Mouse (Mus musculus): ENCODE measurements around the gene Slc5a5. TPM values are rescaled to one million over a fixed set of nuclear protein-coding genes. Genes with fewer than 3 reads are reported as not detected.
"Not testable (repeated sequence)": the region's sequence is repeated elsewhere in the genome, so short reads cannot be mapped to it uniquely, and the experiment has no call there.

Slc5a5 gene
- polyA plus RNA-seq, 1 experiment, result 1.3 TPM

DNA sequence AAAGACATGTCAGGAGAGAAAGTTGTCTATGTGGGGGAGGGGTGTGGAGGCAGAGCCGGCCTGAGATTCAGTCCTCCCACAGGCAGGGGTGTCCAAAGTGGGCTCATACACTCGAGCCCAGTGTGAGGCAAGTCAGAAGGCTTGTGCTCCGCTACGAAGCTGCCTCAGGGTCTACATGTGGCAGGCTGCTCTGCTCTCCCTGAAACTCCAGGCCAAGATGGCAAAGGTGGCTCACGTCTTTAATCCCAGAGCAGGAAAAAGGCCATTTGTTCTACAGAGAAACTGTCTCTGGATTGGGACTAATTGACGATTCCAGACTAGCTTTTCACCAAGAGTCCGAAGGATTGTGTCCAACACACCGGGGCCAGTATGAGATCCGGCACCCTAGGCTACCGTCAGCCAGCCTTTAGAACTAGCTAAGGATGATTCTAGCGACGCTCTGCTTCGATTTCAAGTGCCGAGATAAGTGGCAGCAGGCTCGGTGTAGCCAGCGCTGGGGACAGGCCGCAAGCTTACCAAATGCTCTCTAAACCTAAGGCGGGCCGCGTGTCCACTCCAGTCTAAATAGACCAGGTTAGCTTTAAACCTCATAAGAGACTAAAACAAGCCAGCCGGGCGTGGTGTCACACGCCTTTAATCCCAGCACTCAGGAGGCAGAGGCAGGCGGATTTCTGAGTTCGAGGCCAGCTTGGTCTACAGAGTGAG, 3.9 kb upstream of the Slc5a5 start:
- WGBS, result 4% methylated on average over 25 of the region's 25 CpGs
- peak overlapping the region; percentile 85 for H3K4me3 ChIP-seq (replicated peaks; ENCODE audit: extremely low read depth, low read depth, low read length)
- H3K4me1 ChIP-seq (ENCODE audit: control insufficient read depth, insufficient read depth, low read length), result peaks cover 3% of the 10 kb centered on the region
- no peak for DNase-seq
- TF ChIP-seq CTCF (IDR thresholded peaks at IDR 0.05; ENCODE audit: insufficient read depth, low read length) (no peak), POLR2A (IDR thresholded peaks at IDR 0.05; ENCODE audit: borderline replicate concordance, extremely low read depth, low read depth, low read length) (no peak)

DNA sequence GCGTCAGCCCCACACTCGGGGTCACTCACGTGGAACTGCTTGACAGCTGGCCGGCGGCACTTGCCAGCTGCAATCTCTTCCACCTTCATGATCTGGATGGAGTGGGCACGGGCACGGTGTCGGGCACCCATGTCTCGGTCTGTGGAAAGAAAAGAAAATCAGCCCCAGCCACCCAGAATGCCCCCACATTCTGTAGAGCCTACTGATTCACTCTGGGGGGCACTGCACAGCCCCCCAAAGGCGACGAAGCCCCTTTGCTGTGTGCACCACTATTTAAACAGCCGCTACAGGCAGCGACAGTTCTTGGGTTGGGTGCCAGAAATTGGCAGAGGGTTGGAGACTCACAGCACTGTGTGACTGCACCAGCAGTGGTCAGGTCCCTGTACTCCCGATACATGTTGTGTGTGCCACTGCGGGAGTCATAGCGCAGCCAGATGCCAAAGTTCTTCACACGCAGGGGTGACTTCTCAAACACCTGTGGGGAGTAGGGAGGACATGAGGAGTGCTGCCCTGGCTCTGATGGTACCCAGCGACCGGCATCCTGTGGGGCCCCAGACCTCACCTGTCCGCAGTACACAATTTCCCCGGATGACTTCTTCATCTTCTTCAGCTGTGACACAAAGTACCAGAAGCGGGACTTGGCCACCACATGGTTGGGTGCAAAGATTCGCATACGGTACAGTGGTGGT, 3.2 kb upstream of the Slc5a5 start:
- DNase-seq; H3K4me1 ChIP-seq (ENCODE audit: control insufficient read depth, insufficient read depth, low read length); H3K4me3 ChIP-seq (replicated peaks; ENCODE audit: extremely low read depth, low read depth, low read length): not testable (repeated sequence)
- 76% methylated on average over 24 of the region's 24 CpGs for WGBS

DNA sequence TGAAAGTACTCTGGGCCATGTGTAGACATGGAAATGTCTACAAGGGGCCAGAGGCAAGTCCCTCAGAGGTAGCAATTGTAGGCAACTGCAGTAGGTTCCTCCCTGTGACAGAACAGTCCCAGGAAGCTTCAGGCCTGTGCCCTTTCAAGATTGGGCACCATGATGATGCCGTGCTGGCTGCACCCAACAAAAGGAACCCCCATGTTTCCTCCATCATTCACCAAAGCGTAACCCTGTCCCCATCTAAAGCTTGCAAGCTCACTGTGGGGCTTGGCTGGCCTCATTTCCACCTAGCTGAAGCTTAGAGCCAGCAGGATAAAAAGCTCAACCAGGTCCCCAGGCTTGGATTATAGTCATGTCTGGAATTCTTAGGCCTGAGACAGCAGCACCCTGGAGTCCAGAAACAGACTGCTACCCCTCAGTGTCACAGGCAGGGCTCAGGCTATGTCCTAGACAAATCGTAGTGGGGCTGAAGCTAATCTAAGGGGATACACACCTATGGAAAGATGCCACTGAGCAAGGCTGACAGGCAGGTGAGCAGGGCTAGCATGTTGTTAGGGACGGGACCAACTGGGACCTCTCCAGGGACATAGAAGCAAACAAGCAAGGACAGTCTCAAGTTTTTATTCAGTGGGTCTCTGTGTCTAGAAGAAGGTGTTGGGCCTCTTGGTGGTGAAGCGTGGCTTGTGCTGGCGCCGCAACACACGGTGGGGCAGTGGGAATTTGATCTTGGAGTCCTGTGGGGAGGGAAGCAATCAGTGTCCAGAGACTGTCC, 2.4 kb upstream of the Slc5a5 start:
- WGBS, result 85% methylated on average over 8 of the region's 8 CpGs
- peaks cover 3% of the 10 kb centered on the region for H3K4me1 ChIP-seq (ENCODE audit: control insufficient read depth, insufficient read depth, low read length)
- TF ChIP-seq CTCF (IDR thresholded peaks at IDR 0.05; ENCODE audit: insufficient read depth, low read length), result no peak

DNA sequence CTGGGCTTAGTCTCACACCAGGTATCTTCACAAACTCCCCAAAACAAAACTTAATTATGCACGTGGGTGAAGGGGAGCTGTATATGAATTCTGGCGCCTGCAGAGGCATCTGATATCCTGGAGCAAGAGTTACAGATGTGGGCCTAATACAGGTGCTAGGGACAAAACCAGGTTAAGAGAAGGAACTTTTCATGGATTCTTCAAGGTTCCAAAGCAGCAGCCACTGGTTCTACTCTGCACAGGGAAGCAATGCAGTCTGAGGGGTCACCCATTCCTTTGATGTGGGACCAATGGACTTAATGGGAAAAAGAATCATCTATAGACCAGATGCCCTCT, 1.8 kb upstream of the Slc5a5 start:
- H3K4me3 ChIP-seq (replicated peaks; ENCODE audit: extremely low read depth, low read depth, low read length), result no peak overlapping the region
- peaks cover 3% of the 10 kb centered on the region for H3K4me1 ChIP-seq (ENCODE audit: control insufficient read depth, insufficient read depth, low read length)
- TF ChIP-seq POLR2A (IDR thresholded peaks at IDR 0.05; ENCODE audit: borderline replicate concordance, extremely low read depth, low read depth, low read length) (no peak), CTCF (IDR thresholded peaks at IDR 0.05; ENCODE audit: insufficient read depth, low read length) (no peak)
- WGBS, result 69% methylated on average over 2 of the region's 2 CpGs
- DNase-seq, result no peak

More for the DNA sequence above, 2.4 kb upstream of the Slc5a5 start:
- H3K4me3 ChIP-seq (replicated peaks; ENCODE audit: extremely low read depth, low read depth, low read length), result no peak overlapping the region
- DNase-seq, result no peak

DNA sequence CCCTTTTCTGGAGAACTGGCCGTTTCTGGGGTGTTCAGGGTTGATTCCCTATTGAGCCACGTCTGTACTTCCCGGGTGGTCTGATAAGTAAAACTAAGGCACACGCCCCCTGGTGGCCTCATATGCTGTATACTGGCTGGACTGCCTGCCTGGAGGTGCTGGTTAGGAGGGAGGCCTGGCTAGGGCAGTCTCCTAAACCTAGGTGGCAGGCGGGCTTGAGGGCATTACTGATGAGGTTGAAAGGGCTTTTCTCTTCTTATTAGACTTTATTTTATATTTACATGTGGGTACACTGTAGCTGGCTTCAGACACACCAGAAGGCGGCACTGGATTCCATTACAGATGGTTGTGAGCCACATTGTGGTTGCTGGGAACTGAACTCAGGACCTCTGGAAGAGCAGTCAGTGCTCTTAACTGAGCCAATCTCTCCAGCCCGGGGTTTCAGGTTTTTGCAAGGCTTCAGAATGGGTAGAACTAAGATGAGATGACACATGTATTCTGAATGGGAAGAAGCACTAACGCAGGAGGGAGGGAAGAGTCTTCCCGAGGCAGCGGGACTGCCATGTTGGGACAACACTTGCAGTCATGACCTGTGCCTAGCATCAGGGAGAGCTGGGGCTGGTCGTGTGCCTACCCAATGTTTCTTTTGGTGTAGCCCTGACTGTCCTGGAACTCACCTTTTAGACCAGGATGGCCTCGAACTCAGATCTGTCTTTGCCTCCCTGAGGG, 1.3 kb upstream of the Slc5a5 start:
- WGBS, result 39% methylated on average over 12 of the region's 12 CpGs
- no peak overlapping the region for H3K4me3 ChIP-seq (replicated peaks; ENCODE audit: extremely low read depth, low read depth, low read length)

DNA sequence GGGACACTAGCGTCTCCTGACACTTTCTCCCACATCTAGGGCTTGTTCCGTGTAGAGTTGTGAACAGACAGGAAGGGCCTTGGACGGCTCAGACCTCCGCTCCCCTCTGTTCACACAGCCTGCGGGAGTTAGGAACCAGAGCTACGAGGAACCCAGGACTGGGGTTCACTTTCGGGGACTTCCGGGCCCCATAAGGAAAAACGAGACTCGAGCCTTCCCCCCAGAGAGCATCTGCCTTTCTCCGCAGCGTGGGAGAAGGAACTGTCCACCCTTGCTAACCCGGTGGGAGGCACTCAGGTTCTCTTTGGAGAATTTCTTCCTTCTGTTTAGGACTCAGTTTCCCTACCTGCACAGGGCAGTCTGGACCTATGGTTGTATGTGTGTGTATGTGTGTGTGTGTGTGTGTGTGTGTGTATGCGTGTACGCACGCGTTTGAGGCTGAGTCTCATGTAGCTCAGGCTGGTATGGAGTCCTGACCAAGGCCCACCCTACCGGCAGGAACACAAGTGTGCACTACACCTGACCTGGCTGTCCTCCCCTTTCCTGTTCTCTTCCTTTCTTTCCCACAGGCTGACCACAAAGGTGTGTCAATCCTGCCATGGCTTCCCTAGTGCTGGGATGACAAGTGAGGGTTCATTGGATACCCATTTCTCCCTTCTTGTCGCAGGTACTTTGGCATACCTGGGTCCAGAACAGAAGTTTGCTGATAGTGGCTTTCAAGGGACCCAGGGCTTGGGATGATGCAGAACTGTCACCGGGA, 519 bp upstream of the Slc5a5 start:
- 40% methylated on average over 20 of the region's 20 CpGs for WGBS
- TF ChIP-seq POLR2A (IDR thresholded peaks at IDR 0.05; ENCODE audit: borderline replicate concordance, extremely low read depth, low read depth, low read length), result no peak; the same call in 1 of the 2 replicates
- no peak for TF ChIP-seq CTCF (IDR thresholded peaks at IDR 0.05; ENCODE audit: insufficient read depth, low read length)
- Histone ChIP-seq H3K4me3 (replicated peaks; ENCODE audit: extremely low read depth, low read depth, low read length) (no peak overlapping the region), H3K4me1 (ENCODE audit: control insufficient read depth, insufficient read depth, low read length) (peaks cover 3% of the 10 kb centered on the region)
- no peak for DNase-seq

More for the DNA sequence above, 1.3 kb upstream of the Slc5a5 start:
- peaks cover 3% of the 10 kb centered on the region for H3K4me1 ChIP-seq (ENCODE audit: control insufficient read depth, insufficient read depth, low read length)
- TF ChIP-seq CTCF (IDR thresholded peaks at IDR 0.05; ENCODE audit: insufficient read depth, low read length) (peak; percentile 68), POLR2A (IDR thresholded peaks at IDR 0.05; ENCODE audit: borderline replicate concordance, extremely low read depth, low read depth, low read length) (0 out of 2 replicates have a peak, but pooled peaks have one; percentile 10)
- DNase-seq, result no peak

DNA sequence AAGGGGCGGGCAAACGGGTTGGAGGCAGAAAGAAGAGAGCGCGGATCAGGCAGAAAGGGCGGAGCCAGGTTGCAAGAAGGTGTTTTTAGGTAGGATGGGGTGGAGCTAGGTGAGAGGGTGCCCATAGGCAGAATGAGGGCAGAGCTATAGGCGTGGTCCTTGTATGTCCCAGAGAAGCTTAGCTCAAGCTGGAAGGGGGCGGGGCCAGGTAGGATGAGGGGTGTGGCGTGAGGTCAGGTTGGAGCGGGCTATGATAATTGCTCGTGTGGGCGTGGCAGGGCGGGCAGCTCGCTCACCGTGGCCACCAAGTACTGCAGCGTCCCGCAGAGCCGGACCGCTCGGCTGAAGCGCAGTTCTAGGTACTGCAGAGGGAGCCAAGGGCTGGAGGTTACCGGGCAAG, 1.2 kb downstream of the Slc5a5 start:
- Histone ChIP-seq H3K4me3 (replicated peaks; ENCODE audit: extremely low read depth, low read depth, low read length) (no peak overlapping the region), H3K4me1 (ENCODE audit: control insufficient read depth, insufficient read depth, low read length) (peaks cover 3% of the 10 kb centered on the region)
- TF ChIP-seq POLR2A (IDR thresholded peaks at IDR 0.05; ENCODE audit: borderline replicate concordance, extremely low read depth, low read depth, low read length) (no peak), CTCF (IDR thresholded peaks at IDR 0.05; ENCODE audit: insufficient read depth, low read length) (no peak)
- peak; percentile 66 for DNase-seq
- WGBS, result 17% methylated on average over 20 of the region's 21 CpGs

DNA sequence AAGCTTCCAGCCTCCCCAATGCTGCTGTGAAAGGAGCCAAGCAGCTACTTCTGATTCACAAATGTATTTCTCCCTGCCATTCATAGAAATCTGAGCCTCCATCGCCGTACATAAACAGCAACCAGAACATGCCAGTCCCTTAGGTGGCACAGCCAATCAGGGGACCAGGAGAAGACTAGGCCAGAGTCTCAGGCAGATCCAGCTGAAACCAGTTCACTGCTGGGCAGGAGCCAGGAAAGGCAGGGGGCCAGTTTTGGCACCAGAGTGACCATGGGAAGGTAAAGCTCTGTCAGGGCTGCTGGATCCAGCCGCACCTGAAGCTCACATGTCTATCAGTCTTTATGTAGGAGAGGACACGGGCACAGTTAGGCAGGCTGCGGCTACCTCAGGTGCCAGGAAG, 1.9 kb downstream of the Slc5a5 start:
- no peak for DNase-seq
- TF ChIP-seq CTCF (IDR thresholded peaks at IDR 0.05; ENCODE audit: insufficient read depth, low read length) (no peak), POLR2A (IDR thresholded peaks at IDR 0.05; ENCODE audit: borderline replicate concordance, extremely low read depth, low read depth, low read length) (no peak)
- Histone ChIP-seq H3K4me1 (ENCODE audit: control insufficient read depth, insufficient read depth, low read length) (no peaks in the 10 kb centered on the region), H3K4me3 (replicated peaks; ENCODE audit: extremely low read depth, low read depth, low read length) (no peak overlapping the region)
- 86% methylated on average over 5 of the region's 5 CpGs for WGBS

DNA sequence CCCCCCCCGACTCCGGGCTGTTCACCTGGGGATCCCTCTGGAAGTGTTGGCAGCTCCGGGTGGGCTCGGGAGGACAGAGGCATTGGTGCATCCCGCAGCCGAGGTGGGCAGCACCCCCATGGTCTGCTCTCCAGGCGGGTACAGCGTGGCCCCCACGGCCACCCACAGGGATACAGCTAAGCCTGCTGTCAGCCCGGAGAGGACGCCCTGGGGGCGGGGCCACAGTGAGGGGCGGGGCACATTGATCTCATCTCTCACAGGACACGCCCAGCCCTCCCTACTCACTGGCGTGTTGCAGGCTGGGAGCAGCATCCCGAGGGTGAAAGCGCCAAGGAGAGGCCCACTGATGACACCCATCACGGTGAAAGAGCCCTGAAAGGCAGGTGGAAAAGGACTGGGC, 4.9 kb downstream of the Slc5a5 start:
- DNase-seq, result no peak
- 12% methylated on average over 18 of the region's 18 CpGs for WGBS

More for the DNA sequence above, 4.9 kb downstream of the Slc5a5 start:
- Histone ChIP-seq H3K4me3 (replicated peaks; ENCODE audit: extremely low read depth, low read depth, low read length) (no peak overlapping the region), H3K4me1 (ENCODE audit: control insufficient read depth, insufficient read depth, low read length) (no peaks in the 10 kb centered on the region)
- TF ChIP-seq POLR2A (IDR thresholded peaks at IDR 0.05; ENCODE audit: borderline replicate concordance, extremely low read depth, low read depth, low read length) (no peak), CTCF (IDR thresholded peaks at IDR 0.05; ENCODE audit: insufficient read depth, low read length) (no peak)

All from lung, adult 2 months (tissue).